Mouse (Mus musculus) adrenal gland, adult (tissue): Measurements from ENCODE around the gene Ppp3ca.

Source experiments
- DNase-seq, 2 experiments: peaks; one replicate each; pipeline ENCODE4 v3.0.0; 2022 to 2023; ENCODE audit warnings: low spot score in 1 of 2; ENCODE audit not compliant: inconsistent age in 2 of 2

The Ppp3ca gene

GRCm38 (mm10) chr3:136805897-136806296 is 136.0 kb downstream of the Ppp3ca start:
- no peak for DNase-seq

GRCm38 (mm10) chr3:136810271-136810670 is 140.3 kb downstream of the Ppp3ca start:
- DNase-seq = no peak

- no peak for DNase-seq
These were observed 142.2 kb downstream of the Ppp3ca start for GRCm38 (mm10) chr3:136812162-136812561.

- no peak for DNase-seq
These were observed 142.9 kb downstream of the Ppp3ca start for GRCm38 (mm10) chr3:136812791-136813190.

- no peak for DNase-seq
These were observed 144.0 kb downstream of the Ppp3ca start for GRCm38 (mm10) chr3:136813886-136814285.

GRCm38 (mm10) chr3:136814916-136815315 is 145.0 kb downstream of the Ppp3ca start:
- no peak for DNase-seq

GRCm38 (mm10) chr3:136816319-136816718 is 146.4 kb downstream of the Ppp3ca start:
- DNase-seq = peak in 1 of 2 experiments; percentile 29

- DNase-seq = no peak
These were observed 149.1 kb downstream of the Ppp3ca start for GRCm38 (mm10) chr3:136818997-136819396.

GRCm38 (mm10) chr3:136821039-136821438 is 151.1 kb downstream of the Ppp3ca start:
- no peak for DNase-seq

- no peak for DNase-seq
These were observed 152.1 kb downstream of the Ppp3ca start for GRCm38 (mm10) chr3:136821993-136822392.

- DNase-seq = no peak
These were observed 152.5 kb downstream of the Ppp3ca start for GRCm38 (mm10) chr3:136822431-136822830.

GRCm38 (mm10) chr3:136828451-136828850 is 158.5 kb downstream of the Ppp3ca start:
- DNase-seq = no peak

- no peak for DNase-seq
These were observed 159.2 kb downstream of the Ppp3ca start for GRCm38 (mm10) chr3:136829109-136829508.

- DNase-seq = peak in 1 of 2 experiments; percentile 42
These were observed 160.8 kb downstream of the Ppp3ca start for GRCm38 (mm10) chr3:136830687-136831220.

GRCm38 (mm10) chr3:136833003-136833745 is 163.2 kb downstream of the Ppp3ca start:
- no peak for DNase-seq

- DNase-seq = peak; percentile 14 to 53
These were observed 164.0 kb downstream of the Ppp3ca start for GRCm38 (mm10) chr3:136833893-136834292.

- DNase-seq = no peak
These were observed 165.9 kb downstream of the Ppp3ca start for GRCm38 (mm10) chr3:136835851-136836250.

GRCm38 (mm10) chr3:136836319-136837193 is 166.6 kb downstream of the Ppp3ca start:
- DNase-seq = no peak

GRCm38 (mm10) chr3:136837589-136837988 is 167.7 kb downstream of the Ppp3ca start:
- peak; percentile 19 to 63 for DNase-seq

GRCm38 (mm10) chr3:136841282-136841681 is 171.4 kb downstream of the Ppp3ca start:
- no peak for DNase-seq

- DNase-seq = no peak
These were observed 172.5 kb downstream of the Ppp3ca start for GRCm38 (mm10) chr3:136842384-136842783.
